Mouse (Mus musculus) thymus, adult 2 months (tissue): ENCODE measurements around the gene Rabep2.
"Not testable (repeated sequence)": the region's sequence is repeated elsewhere in the genome, so short reads cannot be mapped to it uniquely, and the experiment has no call there.

Experiments
- CTCF ChIP-seq: fragments of 200-500 bp; IDR thresholded peaks from 2 replicates; pipeline ENCODE4 v1.5.1; 2012; ENCODE audit warnings: mild to moderate bottlenecking, control low read depth, low read length, moderate library complexity, borderline replicate concordance; ENCODE audit not compliant: control insufficient read depth, poor library complexity, insufficient read depth; ENCODE audit errors: extremely low read depth
- POLR2A ChIP-seq: fragments of 200-500 bp; IDR thresholded peaks from 2 replicates; pipeline ENCODE4 v1.6.1; 2012; ENCODE audit warnings: mild to moderate bottlenecking, low read length, control low read depth, moderate library complexity; ENCODE audit not compliant: control insufficient read depth, poor library complexity, insufficient read depth; ENCODE audit errors: extremely low read depth

DNA sequence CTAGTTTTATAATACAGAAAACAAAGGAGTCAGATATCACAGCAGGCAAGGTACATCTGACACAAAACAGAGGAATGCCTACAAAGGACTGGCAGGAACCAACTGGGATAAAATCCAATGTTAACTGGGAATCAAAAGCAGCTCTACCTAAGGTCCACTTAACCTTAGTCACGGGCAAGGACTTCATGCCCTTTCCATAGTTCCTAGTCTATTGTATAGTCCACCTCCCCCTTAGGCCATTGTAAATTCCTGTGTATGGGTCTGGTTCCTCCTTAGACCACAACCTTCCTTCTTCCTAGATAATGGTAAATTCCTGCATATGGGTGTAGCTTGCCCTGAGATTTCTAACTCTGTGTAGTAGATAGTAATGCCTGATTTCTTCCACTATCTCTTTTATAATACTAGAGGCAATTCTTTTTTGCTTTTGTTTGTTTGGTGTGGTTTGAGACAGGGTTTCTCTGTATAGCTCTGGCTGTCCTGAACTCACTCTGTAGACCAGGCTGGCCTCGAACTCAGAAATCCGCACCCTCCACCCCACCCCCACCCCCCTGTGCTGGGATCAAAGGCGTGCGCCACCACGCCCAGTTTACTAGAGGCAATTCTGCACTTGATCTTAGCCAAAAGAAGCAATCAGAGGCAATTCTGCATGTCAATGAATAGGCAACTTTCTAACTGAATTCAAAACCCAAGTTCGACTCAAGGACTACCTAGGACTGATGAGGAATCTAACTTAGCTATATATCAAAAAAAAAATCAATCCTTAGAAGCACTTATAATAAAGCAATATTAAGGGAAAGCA is 36.3 kb upstream of the Rabep2 start:
- TF ChIP-seq CTCF, POLR2A: not testable (repeated sequence)
